Mouse (Mus musculus) limb, embryonic 14.5 days (tissue): Measurements from ENCODE around the gene Ces4a. TPM values are rescaled to one million over a fixed set of nuclear protein-coding genes. Genes with fewer than 3 reads are reported as not detected.
"Not testable (repeated sequence)": the region's sequence is repeated elsewhere in the genome, so short reads cannot be mapped to it uniquely, and the experiment has no call there.

Experiments
- ATAC-seq: fragments of 200-750 bp; cut with Nextera tagmentation; 2 replicates; pipeline ENCODE4 v1.8.0; 2017; ENCODE audit warnings: low read depth, moderate number of reproducible peaks, moderate TSS enrichment; ENCODE audit not compliant: low FRiP score
- DNase-seq: peaks from one replicate; pipeline ENCODE4 v3.0.0-alpha.2; 2015; ENCODE audit warnings: low spot score
- H3K27ac ChIP-seq: fragments of 300-500 bp; sonication (generic); replicated peaks from 2 replicates; pipeline ENCODE4 v1.5.1; 2014; ENCODE audit warnings: low read depth, mild to moderate bottlenecking, low read length, moderate library complexity, mixed read lengths
- H3K27me3 ChIP-seq: fragments of 300-500 bp; sonication (generic); 2 replicates; pipeline ENCODE4 v1.6.1; 2014; ENCODE audit warnings: low read length, mixed read lengths; ENCODE audit not compliant: control insufficient read depth, insufficient read depth
- H3K36me3 ChIP-seq: fragments of 300-500 bp; sonication (generic); 2 replicates; pipeline ENCODE4 v1.6.1; 2014; ENCODE audit warnings: mild to moderate bottlenecking, low read length, moderate library complexity, mixed read lengths; ENCODE audit not compliant: control insufficient read depth, insufficient read depth
- H3K4me1 ChIP-seq: fragments of 300-500 bp; sonication (generic); 2 replicates; pipeline ENCODE4 v1.6.1; 2014; ENCODE audit warnings: antibody characterized with exemption, low read length, mixed read lengths; ENCODE audit not compliant: control insufficient read depth, insufficient read depth
- H3K4me2 ChIP-seq: fragments of 300-500 bp; sonication (generic); replicated peaks from 2 replicates; pipeline ENCODE4 v1.6.1; 2014; ENCODE audit warnings: low read depth, mild to moderate bottlenecking, low read length, moderate library complexity; ENCODE audit not compliant: severe bottlenecking
- H3K4me3 ChIP-seq: fragments of 300-500 bp; sonication (generic); replicated peaks from 2 replicates; pipeline ENCODE4 v1.5.1; 2014; ENCODE audit warnings: low read length
- H3K9ac ChIP-seq: fragments of 300-500 bp; sonication (generic); 2 replicates; pipeline ENCODE4 v1.6.1; 2014; ENCODE audit warnings: mild to moderate bottlenecking, low read depth, low read length, moderate library complexity; ENCODE audit not compliant: severe bottlenecking
- H3K9me3 ChIP-seq: fragments of 300-500 bp; sonication (generic); 2 replicates; pipeline ENCODE4 v1.6.1; 2016; ENCODE audit warnings: low read length; ENCODE audit not compliant: control insufficient read depth
- POLR2A ChIP-seq: fragments of 200-500 bp; IDR thresholded peaks from 2 replicates; pipeline ENCODE4 v1.8.0; 2012; ENCODE audit warnings: inconsistent platforms, mild to moderate bottlenecking, moderate library complexity, borderline replicate concordance; ENCODE audit not compliant: insufficient read depth, insufficient read length; ENCODE audit errors: extremely low read depth
- WGBS: fragments of 180-500 bp; shearing (Covaris S2); extraction: QIAGEN DNeasy Blood & Tissue Kit; methylation state at CpG from one replicate; pipeline ENCODE4 v1.1.7; 2014; 5-methylcytosine and 5-hydroxymethylcytosine counted together
- polyA plus RNA-seq, 2 experiments: library from polyadenylated mRNA; depleted of rRNA in 1 of 2; stranded (reverse) in 1 of 2; unstranded in 1 of 2; fragments of >200 nt; fragmentation: Nextera tagmentation in 1 of 2; extraction: Ambion mirVana in 1 of 2; gene quantifications; 2 replicates each; pipeline versions ENCODE4 v1.2.1 to v1.2.3; 2012 to 2014

Gene Ces4a
- polyA plus RNA-seq, 2 experiments, result not detected

GRCm38 (mm10) chr8:105170041-105170380 is 38.4 kb downstream of the Ces4a start:
- TF ChIP-seq POLR2A, result no peak
- Histone ChIP-seq H3K27ac (peak overlapping the region; percentile 99), H3K27me3 (no peaks in the 10 kb centered on the region), H3K36me3 (peaks cover 8% of the 10 kb centered on the region), H3K9ac (peak overlapping the region; percentile 98), H3K4me2 (peak overlapping the region; percentile 58), H3K4me3 (peak overlapping the region; percentile 95), H3K9me3 (no peaks in the 10 kb centered on the region), H3K4me1 (peaks cover 20% of the 10 kb centered on the region)
- DNase-seq (no peak), ATAC-seq (no peak)
- WGBS, result under 1% methylated on average over 5 of the region's 5 CpGs

- H3K27ac ChIP-seq, result peak within 1 kb of the TSS; percentile 99
- H3K4me2 ChIP-seq, result peak within 1 kb of the TSS; percentile 69
- peak; percentile 32; the same call in 1 of the 2 replicates for TF ChIP-seq POLR2A
- H3K4me1 ChIP-seq, result peaks cover 14% of the 10 kb centered on the region
- H3K9ac ChIP-seq, result peak within 1 kb of the TSS; percentile 98
- no peaks in the 10 kb centered on the region for H3K27me3 ChIP-seq
- H3K4me3 ChIP-seq, result peak within 1 kb of the TSS; percentile 95
- ATAC-seq (peak; percentile 94), DNase-seq (peak; percentile 94)
- H3K9me3 ChIP-seq, result no peaks in the 10 kb centered on the region
- under 1% methylated on average over 48 of the region's 86 CpGs for WGBS
- peaks cover 9% of the 10 kb centered on the region for H3K36me3 ChIP-seq
Observed at GRCm38 (mm10) chr8:105170381-105171115, 38.9 kb downstream of the Ces4a start, which contains the start of gene Cbfb. Cbfb (plus strand) TSS chr8:105170674.

GRCm38 (mm10) chr8:105171116-105172002 is 39.8 kb downstream of the Ces4a start:
- peak overlapping the region; percentile 99 for H3K27ac ChIP-seq
- H3K9ac ChIP-seq, result peak overlapping the region; percentile 98
- WGBS, result under 1% methylated on average over 53 of the region's 92 CpGs
- H3K9me3 ChIP-seq, result no peaks in the 10 kb centered on the region
- H3K4me1 ChIP-seq, result peaks cover 13% of the 10 kb centered on the region
- 0 out of 2 replicates have a peak, but pooled peaks have one; percentile 11 for TF ChIP-seq POLR2A
- peaks cover 11% of the 10 kb centered on the region for H3K36me3 ChIP-seq
- H3K27me3 ChIP-seq, result no peaks in the 10 kb centered on the region
- peak overlapping the region; percentile 95 for H3K4me3 ChIP-seq
- peak overlapping the region; percentile 69 for H3K4me2 ChIP-seq
- ATAC-seq (0 out of 2 replicates have a peak, but pooled peaks have one; percentile 16), DNase-seq (peak; percentile 60)

- peak overlapping the region; percentile 99; the same call in 1 of the 2 replicates for H3K27ac ChIP-seq
- peak overlapping the region; percentile 98 for H3K9ac ChIP-seq
- H3K27me3 ChIP-seq, result no peaks in the 10 kb centered on the region
- no peak for ATAC-seq
- no peak for TF ChIP-seq POLR2A
- peak overlapping the region; percentile 69 for H3K4me2 ChIP-seq
- H3K9me3 ChIP-seq, result no peaks in the 10 kb centered on the region
- no peak for DNase-seq
- H3K4me3 ChIP-seq, result peak overlapping the region; percentile 95
- H3K36me3 ChIP-seq, result peaks cover 16% of the 10 kb centered on the region
- H3K4me1 ChIP-seq, result peaks cover 13% of the 10 kb centered on the region
- 33% methylated on average over 6 of the region's 6 CpGs for WGBS
Observed at GRCm38 (mm10) chr8:105172003-105172362, 40.4 kb downstream of the Ces4a start.

GRCm38 (mm10) chr8:105175287-105175686 is 43.7 kb downstream of the Ces4a start:
- H3K36me3 ChIP-seq, result peaks cover 31% of the 10 kb centered on the region
- not testable (repeated sequence) for H3K4me3 ChIP-seq

More at GRCm38 (mm10) chr8:105175287-105175686, 43.7 kb downstream of the Ces4a start:
- not testable (repeated sequence) for H3K27me3 ChIP-seq, ATAC-seq, H3K9ac ChIP-seq, H3K27ac ChIP-seq, H3K9me3 ChIP-seq, H3K4me1 ChIP-seq, H3K4me2 ChIP-seq, DNase-seq
- 97% methylated on average over 3 of the region's 3 CpGs for WGBS
